Mouse (Mus musculus): ENCODE measurements around the gene Tyw1. TPM values are rescaled to one million over a fixed set of nuclear protein-coding genes. Genes with fewer than 3 reads are reported as not detected.

Tyw1 gene
- total and polyA plus RNA-seq, 2 experiments from 2014 or later = 16.3 to 18.3 TPM

DNA sequence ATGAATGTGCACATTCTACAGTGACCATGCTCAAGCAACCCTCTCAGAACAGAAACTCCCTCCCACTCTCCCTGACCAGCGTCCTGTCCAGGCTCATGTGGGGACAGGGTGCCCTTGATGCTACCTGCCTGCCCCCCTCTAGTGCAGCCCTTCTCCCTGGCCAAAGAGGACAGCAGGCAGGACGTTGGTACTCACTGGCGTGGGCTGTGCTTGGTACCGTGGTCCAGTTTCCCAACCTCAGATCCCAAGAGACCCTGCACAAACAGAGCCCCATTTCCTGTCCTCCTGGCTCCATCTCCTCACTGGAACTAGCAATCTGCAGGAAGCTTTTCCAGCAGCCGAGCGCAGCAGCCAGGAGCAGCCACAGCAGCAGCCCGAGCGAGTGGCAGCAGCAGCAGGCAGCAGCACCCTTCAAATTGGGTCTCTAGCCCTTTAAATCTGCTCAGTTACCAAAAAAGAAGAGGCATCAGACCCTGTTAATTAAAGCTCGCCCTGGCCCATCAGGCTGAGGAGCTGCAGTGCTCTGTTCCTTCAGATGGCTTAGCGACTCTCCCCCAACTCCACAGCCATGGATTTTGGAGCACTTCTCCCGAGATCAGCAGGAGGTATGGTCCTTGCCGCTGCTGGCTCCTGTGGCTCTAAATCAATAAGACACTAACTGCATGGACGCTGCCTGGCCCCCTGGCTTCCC lies 128.9 kb downstream of the Tyw1 start, which contains the start of gene A330070K13Rik:
TSS of gene A330070K13Rik (minus strand) at position 410 of the 691 bp plus-strand sequence.
- H3K36me3 ChIP-seq (ENCODE audit: insufficient read depth, low read length) = no peaks in the 10 kb centered on the region
- no peak for TF ChIP-seq CTCF (IDR thresholded peaks at IDR 0.05)
- ATAC-seq (ENCODE audit: low FRiP score) = no peak
- peak within 1 kb of the TSS; percentile 55 for H3K4me2 ChIP-seq (ENCODE audit: low read depth, low read length, poor library complexity, severe bottlenecking)
- H3K4me1 ChIP-seq (ENCODE audit: insufficient read depth, low read length) = no peaks in the 10 kb centered on the region
- peak; percentile 44 for DNase-seq (ENCODE audit: low spot score)
- H3K27ac ChIP-seq (ENCODE audit: low read depth, low read length) = no peak within 1 kb of the TSS
- WGBS = 15% methylated on average over 13 of the region's 13 CpGs
- no peaks in the 10 kb centered on the region for H3K27me3 ChIP-seq (ENCODE audit: insufficient read depth, low read length)
- H3K9me3 ChIP-seq (ENCODE audit: low read length) = no peaks in the 10 kb centered on the region
- H3K9ac ChIP-seq (replicated peaks; ENCODE audit: low read length, poor library complexity, severe bottlenecking) = peak within 1 kb of the TSS; percentile 36; the same call in 1 of the 2 replicates
- peak within 1 kb of the TSS; percentile 29 for H3K4me3 ChIP-seq (ENCODE audit: low read depth, low read length)

DNA sequence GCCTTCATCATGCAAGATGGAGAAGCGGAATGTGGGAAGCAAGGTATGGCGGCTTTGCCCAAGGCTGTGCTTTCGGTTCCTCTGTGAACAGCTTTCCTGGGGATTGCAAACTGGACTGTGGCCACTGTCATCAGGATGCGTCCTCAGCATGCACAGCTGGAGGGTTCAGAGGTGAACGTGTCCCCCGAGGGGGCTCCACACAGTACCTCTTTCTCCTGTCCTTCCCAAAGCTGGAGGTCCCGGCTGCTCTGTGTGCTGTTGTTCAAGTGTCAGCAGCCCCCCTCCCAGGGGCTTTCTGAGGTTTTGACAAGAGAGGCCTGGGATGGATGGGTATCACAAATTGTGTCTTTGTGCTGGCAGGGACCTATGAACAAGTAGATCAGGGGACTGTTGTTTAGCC lies 131.0 kb downstream of the Tyw1 start:
- TF ChIP-seq CTCF (IDR thresholded peaks at IDR 0.05) = no peak
- no peaks in the 10 kb centered on the region for H3K4me1 ChIP-seq (ENCODE audit: insufficient read depth, low read length)
- H3K27me3 ChIP-seq (ENCODE audit: insufficient read depth, low read length) = no peaks in the 10 kb centered on the region
- H3K36me3 ChIP-seq (ENCODE audit: insufficient read depth, low read length) = no peaks in the 10 kb centered on the region
- 65% methylated on average over 7 of the region's 7 CpGs for WGBS
- no peak overlapping the region for H3K9ac ChIP-seq (replicated peaks; ENCODE audit: low read length, poor library complexity, severe bottlenecking)
- no peak overlapping the region for H3K27ac ChIP-seq (ENCODE audit: low read depth, low read length)
- H3K4me3 ChIP-seq (ENCODE audit: low read depth, low read length) = no peak overlapping the region
- DNase-seq (ENCODE audit: low spot score) (no peak), ATAC-seq (ENCODE audit: low FRiP score) (no peak)
- no peak overlapping the region for H3K4me2 ChIP-seq (ENCODE audit: low read depth, low read length, poor library complexity, severe bottlenecking)
- no peaks in the 10 kb centered on the region for H3K9me3 ChIP-seq (ENCODE audit: low read length)

Other genes with a start within 250 kb of the Tyw1 start
- 34.0 and 39.1 TPM in 2 replicates for gene Asl, start 226.4 kb upstream of the Tyw1 start, total RNA-seq (2014; rRNA removed)
- gene Asl, start 226.4 kb upstream of the Tyw1 start, polyA plus RNA-seq (2015; fragmentation: Nextera tagmentation; extraction: Ambion mirVana) = 52.8 and 54.0 TPM in 2 replicates
- gene Crcp, start 226.3 kb upstream of the Tyw1 start, total RNA-seq (2014; rRNA removed) = 54.0 and 63.3 TPM in 2 replicates
- gene Crcp, start 226.3 kb upstream of the Tyw1 start, polyA plus RNA-seq (2015; fragmentation: Nextera tagmentation; extraction: Ambion mirVana) = 86.8 and 90.9 TPM in 2 replicates
- 37.1 and 46.5 TPM in 2 replicates for gene Tpst1, start 182.3 kb upstream of the Tyw1 start, total RNA-seq (2014; rRNA removed)
- gene Tpst1, start 182.3 kb upstream of the Tyw1 start, polyA plus RNA-seq (2015; fragmentation: Nextera tagmentation; extraction: Ambion mirVana) = 50.0 TPM in 2 replicates
- 19.5 and 22.3 TPM in 2 replicates for gene Kctd7, start 110.8 kb upstream of the Tyw1 start, total RNA-seq (2014; rRNA removed)
- gene Kctd7, start 110.8 kb upstream of the Tyw1 start, polyA plus RNA-seq (2015; fragmentation: Nextera tagmentation; extraction: Ambion mirVana) = 12.2 and 14.3 TPM in 2 replicates
- 15.5 and 24.2 TPM in 2 replicates for gene Rabgef1, start 83.8 kb upstream of the Tyw1 start, total RNA-seq (2014; rRNA removed)
- gene Rabgef1, start 83.8 kb upstream of the Tyw1 start, polyA plus RNA-seq (2015; fragmentation: Nextera tagmentation; extraction: Ambion mirVana) = 31.3 and 34.1 TPM in 2 replicates
- gene Tmem248, start 38.5 kb upstream of the Tyw1 start, total RNA-seq (2014; rRNA removed) = 46.9 and 50.1 TPM in 2 replicates
- 28.6 and 31.6 TPM in 2 replicates for gene Tmem248, start 38.5 kb upstream of the Tyw1 start, polyA plus RNA-seq (2015; fragmentation: Nextera tagmentation; extraction: Ambion mirVana)
- 16.6 and 20.3 TPM in 2 replicates for gene Sbds, start 89 bp upstream of the Tyw1 start, total RNA-seq (2014; rRNA removed)
- gene Sbds, start 89 bp upstream of the Tyw1 start, polyA plus RNA-seq (2015; fragmentation: Nextera tagmentation; extraction: Ambion mirVana) = 39.8 and 46.4 TPM in 2 replicates
- 49.2 and 50.2 TPM in 2 replicates for gene Caln1, start 113.8 kb downstream of the Tyw1 start, total RNA-seq (2014; rRNA removed)
- 43.7 and 46.4 TPM in 2 replicates for gene Caln1, start 113.8 kb downstream of the Tyw1 start, polyA plus RNA-seq (2015; fragmentation: Nextera tagmentation; extraction: Ambion mirVana)
- gene A330070K13Rik, start 129.0 kb downstream of the Tyw1 start, total RNA-seq (2014; rRNA removed) = not detected in 2 replicates
- 0.26 and 0.48 TPM in 2 replicates for gene A330070K13Rik, start 129.0 kb downstream of the Tyw1 start, polyA plus RNA-seq (2015; fragmentation: Nextera tagmentation; extraction: Ambion mirVana)